Mouse (Mus musculus) kidney, postnatal 25 days (tissue): ENCODE measurements around the gene Cfdp1.

Source experiments
- DNase-seq, 2 experiments: peaks; one replicate each; pipeline ENCODE4 v3.0.0; 2021; ENCODE audit warnings: mixed read lengths in 2 of 2

Cfdp1 gene

DNA sequence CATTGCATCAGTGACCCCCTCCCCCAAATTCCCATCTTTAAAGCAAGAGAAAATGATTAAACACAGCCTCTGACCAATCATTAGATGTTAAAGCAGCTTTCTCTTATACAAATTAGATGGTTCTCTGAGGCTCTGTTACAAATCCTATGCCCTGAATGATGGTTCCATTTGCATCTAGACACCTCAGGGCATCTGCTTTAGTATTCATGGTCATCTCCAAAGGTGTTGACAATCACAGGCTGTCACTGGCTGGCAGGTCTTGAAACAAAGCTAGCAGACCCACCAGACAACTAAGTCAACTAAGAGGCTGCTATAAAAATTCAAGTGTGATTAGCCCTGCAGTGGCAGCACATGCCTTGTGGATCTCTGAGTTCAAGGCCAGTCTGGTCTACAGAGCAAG is 64.5 kb downstream of the Cfdp1 start:
- DNase-seq, result no peak

DNA sequence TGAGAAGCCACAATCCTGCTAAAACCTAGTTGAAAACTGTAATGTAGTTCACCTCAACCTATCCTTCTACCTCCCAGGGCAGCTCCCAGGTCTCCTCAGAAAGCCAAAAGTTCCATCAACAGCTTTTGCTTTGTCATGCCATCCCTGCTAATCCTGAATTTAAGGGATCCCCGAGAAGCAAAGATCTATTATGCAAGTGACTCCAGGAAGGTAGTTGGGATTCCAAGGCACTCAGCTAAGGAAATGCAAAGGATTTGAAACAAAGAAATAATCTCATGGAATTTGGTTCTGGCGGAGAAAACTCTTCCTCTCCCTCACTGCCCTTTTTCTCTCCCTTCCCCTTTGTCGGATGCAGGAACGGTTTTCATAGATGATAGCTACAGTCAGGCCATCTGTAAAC is 64.9 kb downstream of the Cfdp1 start:
- no peak for DNase-seq

GRCm38 (mm10) chr8:111788497-111788896 is 65.6 kb downstream of the Cfdp1 start:
- DNase-seq, result no peak

- DNase-seq, result no peak
Measured at GRCm38 (mm10) chr8:111788085-111788484, 66.0 kb downstream of the Cfdp1 start.

GRCm38 (mm10) chr8:111787683-111788082 is 66.4 kb downstream of the Cfdp1 start:
- DNase-seq, result peak in 1 of 2 experiments; percentile 56

- DNase-seq, result no peak
Measured at GRCm38 (mm10) chr8:111786701-111787588, 67.1 kb downstream of the Cfdp1 start.

DNA sequence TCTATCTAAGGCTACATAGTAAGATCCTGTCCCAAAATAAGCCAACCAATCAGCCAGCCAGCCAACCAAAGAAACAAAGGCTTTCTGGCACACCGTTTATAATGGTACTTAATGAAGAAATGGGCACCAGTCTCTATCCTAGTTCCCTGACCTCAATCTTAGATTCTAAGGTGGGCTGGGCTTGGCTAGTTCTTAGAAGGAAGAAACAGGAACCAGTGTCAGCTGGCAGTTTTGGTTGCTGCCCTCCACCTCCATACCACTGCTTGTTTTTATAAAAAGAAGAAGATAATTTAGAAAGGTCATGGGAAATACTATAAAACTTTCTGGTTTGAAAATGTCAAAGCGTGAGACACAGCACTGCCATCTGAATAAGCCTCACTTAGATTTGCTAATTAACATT is 68.0 kb downstream of the Cfdp1 start:
- no peak for DNase-seq

DNA sequence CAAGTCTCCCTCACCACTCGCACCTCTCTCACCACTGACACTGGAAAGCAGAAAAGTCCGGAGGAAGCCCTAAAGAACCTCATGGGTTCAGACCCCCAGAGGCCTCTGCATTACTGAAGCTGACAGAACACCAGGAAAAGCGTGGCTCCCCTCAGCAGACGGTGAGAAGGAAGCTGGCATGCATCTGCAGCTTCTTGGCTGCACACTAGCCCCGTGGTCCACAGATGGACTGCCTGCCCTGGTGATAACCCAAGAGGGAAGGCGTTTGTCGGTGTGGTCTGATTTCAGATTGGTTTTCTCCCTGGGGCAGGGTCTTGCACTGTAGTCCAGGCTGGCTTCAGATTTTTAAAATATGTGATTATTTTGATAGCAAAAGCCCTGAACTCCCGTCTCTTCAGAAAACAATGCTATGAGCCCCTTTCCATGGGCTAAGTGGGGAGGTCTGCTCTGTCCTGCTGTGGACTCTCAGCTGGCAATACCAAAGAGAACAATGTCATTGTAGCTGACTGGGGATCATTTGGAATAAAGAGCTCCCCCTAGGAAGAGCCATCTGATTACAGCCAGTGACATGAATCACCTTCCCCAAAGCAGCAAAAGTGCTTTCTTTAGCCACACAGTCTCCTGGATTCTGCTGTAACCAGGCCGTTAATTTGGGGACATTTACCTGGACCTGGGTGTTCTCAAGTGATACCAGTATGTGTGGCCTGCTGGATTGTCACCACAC is 71.3 kb downstream of the Cfdp1 start:
- DNase-seq, result no peak

- DNase-seq, result no peak
Measured at GRCm38 (mm10) chr8:111782161-111782560, 71.9 kb downstream of the Cfdp1 start.

- DNase-seq, result no peak
Measured at GRCm38 (mm10) chr8:111780697-111781424, 73.2 kb downstream of the Cfdp1 start.

DNA sequence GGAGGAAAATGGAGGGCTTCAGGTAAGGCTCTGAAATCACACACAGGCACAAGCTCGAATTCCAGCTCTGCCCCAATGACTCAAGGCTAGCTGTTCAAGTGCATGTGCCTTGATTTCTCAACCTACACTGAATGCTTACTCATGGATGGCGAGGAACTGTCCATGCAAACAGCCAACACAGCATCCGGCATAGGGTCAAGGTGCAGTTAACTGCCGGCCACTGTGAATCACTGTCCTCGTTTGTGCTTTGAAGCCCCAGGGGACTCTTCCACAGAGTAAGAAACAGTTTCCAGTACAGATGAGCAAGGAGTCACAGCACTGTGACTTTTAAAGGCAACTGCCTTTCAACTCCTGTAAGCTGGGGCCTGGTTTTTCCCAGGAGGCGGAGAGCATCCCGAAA is 74.4 kb downstream of the Cfdp1 start:
- DNase-seq, result peak; percentile 60 to 80

DNA sequence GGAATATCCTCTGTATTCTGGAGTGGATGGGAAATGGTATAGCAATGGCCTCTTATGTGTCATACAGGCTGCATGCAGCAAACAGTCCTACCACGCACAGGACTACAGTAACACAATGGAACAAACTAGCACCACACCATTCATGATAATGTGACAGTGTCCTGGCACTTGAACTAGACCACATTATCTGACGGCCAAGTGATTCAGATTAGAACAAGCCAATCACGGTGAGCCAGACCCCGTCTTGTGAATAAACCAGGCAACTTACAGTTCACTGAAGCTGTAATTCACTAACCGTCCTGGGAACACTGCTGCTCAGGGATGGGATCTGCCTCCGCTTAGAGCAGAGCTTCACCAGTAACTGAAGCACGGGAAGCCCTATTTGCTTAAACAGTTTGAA is 75.3 kb downstream of the Cfdp1 start:
- DNase-seq, result no peak

DNA sequence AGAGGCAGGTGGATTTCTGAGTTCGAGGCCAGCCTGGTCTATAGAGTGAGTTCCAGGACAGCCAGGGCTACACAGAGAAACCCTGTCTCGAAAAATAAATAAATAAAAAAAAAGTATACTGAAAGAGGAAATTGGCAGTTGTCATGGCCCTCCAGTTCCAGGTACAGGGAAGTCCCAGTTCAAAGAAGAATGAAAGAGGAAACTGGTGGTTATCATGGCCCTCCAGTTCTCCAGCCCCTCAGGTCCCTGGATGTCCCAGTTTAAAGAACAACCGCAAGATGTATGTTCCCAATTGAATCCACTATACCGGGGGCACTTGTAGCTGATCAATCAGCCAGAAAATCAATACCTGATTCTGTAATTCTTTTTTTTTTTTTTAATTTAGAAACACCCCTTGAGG is 77.6 kb downstream of the Cfdp1 start:
- DNase-seq, result no peak

DNA sequence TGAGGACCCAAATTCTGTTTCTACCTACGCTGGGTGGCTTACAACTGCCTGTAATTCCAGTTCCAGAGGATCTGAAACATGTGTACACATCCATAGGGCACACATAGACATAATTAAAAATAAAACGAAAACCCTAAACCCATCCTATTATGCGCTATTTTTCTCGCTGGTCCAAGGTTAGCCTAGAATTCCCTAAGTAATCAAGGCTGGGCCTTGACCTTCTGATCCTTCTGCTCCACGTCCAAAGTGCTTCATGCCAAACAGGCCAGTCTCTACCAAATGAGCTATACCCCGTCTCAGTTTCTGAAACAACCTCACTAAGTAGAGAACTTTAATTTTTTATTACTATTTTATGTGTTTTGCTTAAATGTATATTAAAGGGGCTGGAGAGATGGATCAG is 78.3 kb downstream of the Cfdp1 start:
- no peak for DNase-seq

DNA sequence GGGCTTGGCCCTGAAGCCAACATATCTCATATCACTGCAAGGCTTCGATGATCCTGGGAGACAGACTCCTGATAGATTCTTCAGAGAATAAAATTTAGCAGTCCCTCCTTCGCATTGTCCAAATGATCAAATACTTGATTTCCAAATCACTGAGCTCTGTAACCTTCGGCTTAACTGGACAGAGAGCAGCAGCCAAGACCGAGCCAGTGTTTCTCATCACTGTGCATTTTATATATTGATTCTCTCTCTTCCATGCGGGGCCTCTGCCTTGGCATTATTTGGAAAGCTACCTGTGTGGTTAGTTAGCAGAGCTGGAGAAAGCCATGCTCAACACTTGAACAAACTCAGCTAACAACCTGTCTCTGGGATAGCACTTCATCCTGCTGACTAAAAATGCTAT is 80.6 kb downstream of the Cfdp1 start:
- no peak for DNase-seq

GRCm38 (mm10) chr8:111773057-111773456 is 81.0 kb downstream of the Cfdp1 start:
- DNase-seq, result no peak

DNA sequence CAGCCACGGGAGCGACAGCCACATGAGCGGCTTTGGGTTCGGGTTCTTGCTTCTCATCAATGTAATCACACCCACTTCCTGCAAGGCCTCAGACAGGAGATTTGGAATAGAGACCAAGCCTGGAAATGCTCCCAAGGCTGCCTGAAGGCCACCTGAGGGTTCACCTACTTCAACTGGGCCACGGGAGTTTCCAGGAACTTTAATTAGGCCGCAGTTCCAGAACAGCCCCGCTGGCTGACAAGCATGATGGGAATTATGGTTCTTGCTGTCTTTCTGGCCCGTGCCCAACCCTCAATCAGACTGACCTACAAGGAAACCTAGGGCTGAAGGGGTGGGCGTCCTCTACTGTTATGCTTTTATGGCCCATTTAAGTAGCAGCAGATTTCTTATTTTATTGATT is 82.0 kb downstream of the Cfdp1 start:
- peak in 1 of 2 experiments; percentile 54 for DNase-seq

GRCm38 (mm10) chr8:111771625-111772020 is 82.5 kb downstream of the Cfdp1 start:
- DNase-seq, result no peak

GRCm38 (mm10) chr8:111770958-111771624 is 83.0 kb downstream of the Cfdp1 start:
- DNase-seq, result no peak

DNA sequence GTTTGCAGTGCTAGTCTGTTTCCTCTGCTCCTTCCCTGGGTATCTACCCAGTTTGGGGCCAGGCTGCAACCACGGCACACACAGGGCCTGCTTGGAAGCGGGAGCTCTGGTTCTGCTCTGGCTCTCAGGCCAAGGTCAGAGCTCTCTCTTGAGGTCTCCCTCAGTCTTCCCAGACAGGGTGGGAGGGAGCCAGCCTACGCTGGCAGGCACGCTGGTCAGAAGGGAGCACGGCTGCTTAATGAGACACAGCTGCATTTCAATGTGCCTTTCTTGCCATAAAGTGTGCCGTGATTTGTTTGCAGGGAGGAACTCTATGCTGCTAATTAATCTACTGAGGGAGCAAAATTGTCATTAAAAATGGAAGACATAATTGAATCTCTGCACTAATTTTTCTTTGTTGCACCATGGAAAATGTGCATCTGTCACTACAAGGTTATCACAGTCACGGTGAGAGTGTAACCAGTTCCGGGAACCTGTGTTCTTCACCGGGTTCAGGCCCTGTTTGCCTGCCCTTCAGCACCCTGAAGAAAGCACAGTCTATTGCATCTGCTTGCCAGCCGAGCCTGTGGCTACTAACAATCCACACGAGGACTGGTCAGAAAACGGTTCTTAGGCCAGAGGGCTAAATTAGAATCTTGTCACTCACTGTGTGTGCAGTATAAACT is 84.2 kb downstream of the Cfdp1 start:
- peak; percentile 37 to 80 for DNase-seq

GRCm38 (mm10) chr8:111769296-111769695 is 84.8 kb downstream of the Cfdp1 start:
- DNase-seq, result no peak

DNA sequence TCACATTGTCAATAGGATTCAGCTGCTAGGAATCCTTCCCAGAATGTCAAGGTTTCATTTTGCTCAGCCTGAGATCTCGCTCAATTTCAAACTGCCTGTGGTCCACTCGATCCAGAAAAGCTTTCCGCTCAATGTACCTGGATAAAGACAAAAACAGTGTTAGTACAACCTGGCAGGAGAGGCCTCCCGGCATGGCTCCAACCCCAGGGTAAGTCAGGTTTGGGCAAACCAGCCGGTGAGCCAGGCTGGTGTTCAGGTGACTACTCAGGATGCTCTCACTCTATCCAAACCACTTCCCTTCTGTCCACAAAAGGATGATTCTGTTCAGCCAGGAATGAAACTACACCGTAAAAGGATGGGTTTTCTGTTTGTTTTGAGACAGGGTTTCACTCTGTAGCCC is 85.4 kb downstream of the Cfdp1 start:
- DNase-seq, result no peak
